Mouse (Mus musculus) cerebellum, adult 2 months (tissue): Measurements from ENCODE around the gene Rims3.

ENCODE experiments used
- CTCF ChIP-seq: fragments of 200-500 bp; IDR thresholded peaks from 2 replicates; pipeline ENCODE4 v1.5.1; 2011; ENCODE audit warnings: low read depth, mild to moderate bottlenecking, control low read depth, low read length, moderate library complexity, borderline replicate concordance; ENCODE audit not compliant: insufficient read depth
- POLR2A ChIP-seq: fragments of 200-500 bp; IDR thresholded peaks from 2 replicates; pipeline ENCODE4 v1.6.1; 2011; ENCODE audit warnings: low read length, control low read depth, borderline replicate concordance; ENCODE audit not compliant: insufficient read depth

DNA sequence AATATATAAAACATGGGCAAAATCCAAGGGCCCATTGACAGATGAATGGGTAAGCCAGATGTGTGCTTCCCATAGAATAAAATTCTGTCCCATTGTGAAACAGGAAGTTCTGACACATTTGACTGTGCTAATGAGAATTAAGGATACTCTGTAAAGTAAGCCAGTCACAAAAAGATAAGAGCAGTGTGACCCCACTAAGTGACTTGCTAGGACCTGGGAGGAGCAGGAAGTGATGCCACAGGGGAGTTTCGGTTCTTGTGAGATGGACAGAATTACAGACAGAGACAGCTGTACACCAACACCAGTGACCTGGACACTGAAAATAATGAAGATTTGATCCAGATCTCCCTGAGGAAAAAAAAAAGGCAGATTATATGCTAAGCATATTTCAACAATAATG is 59.2 kb downstream of the Rims3 start:
- TF ChIP-seq CTCF (no peak), POLR2A (no peak)
